Mouse (Mus musculus): Measurements from ENCODE around the gene Sco2. TPM values are rescaled to one million over a fixed set of nuclear protein-coding genes. Genes with fewer than 3 reads are reported as not detected.

Sco2 gene
- total and polyA plus RNA-seq, 3 experiments = 17.1 to 34.7 (median 27.2) TPM

DNA sequence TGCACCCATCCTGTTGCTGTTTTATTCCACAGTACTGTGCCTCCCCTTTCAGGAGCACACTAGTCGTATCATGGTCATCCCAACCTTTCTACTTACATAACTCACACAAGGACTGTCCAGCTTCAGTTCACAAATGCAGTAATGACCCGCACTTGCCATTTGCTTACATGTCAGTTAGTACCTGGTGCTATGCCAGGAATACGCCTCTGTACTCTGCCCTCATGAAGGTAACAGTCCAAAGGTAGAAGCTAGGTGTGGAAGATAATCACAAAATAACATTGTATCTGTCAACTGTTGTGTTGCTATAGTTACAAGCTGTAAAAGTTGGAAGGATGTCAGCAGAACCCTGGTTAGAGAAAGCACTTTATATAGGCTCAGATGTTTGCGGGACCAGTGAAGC lies 23.2 kb upstream of the Sco2 start:
- in situ Hi-C loops (cut with MboI; ENCODE audit: low pct_ligation_motif_present, low pct_unique_long_range_greater_than_20kb, low sequenced_read_pairs) (no loop called here), dilution Hi-C loops (cut with MboI; ENCODE audit: extremely low pct_ligation_motif_present, extremely low pct_unique_long_range_greater_than_20kb, low sequenced_read_pairs) (no loop called here)
- no peaks in the 10 kb centered on the region for H3K4me1 ChIP-seq (ENCODE audit: control insufficient read depth in 1 of 2, insufficient read depth in 2 of 2)
- TF ChIP-seq ZKSCAN1 (IDR thresholded peaks at IDR 0.05; ENCODE audit: borderline replicate concordance, low read depth, low read length) (no peak), SMC3 (IDR thresholded peaks at IDR 0.05; ENCODE audit: low read depth, low read length) (no peak), ZC3H11A (IDR thresholded peaks at IDR 0.05; ENCODE audit: low read depth, low read length) (no peak), CHD1 (IDR thresholded peaks at IDR 0.05; ENCODE audit: low read depth, low read length) (no peak), KAT2A (IDR thresholded peaks at IDR 0.05; ENCODE audit: insufficient replicate concordance, low read length) (no peak), UBTF (IDR thresholded peaks at IDR 0.05; ENCODE audit: low read depth, low read length) (no peak), RCOR1 (conservative IDR thresholded peaks at IDR 0.05; ENCODE audit: low read depth, low read length) (no peak), MAX (IDR thresholded peaks at IDR 0.05; ENCODE audit: low read length) (no peak)
- H3K9me3 ChIP-seq (replicated peaks; ENCODE audit: low read length) = no peaks in the 10 kb centered on the region
- H3K27me3 ChIP-seq (replicated peaks) = peaks cover 29% of the 10 kb centered on the region
- no peak for DNase-seq (ENCODE audit: extremely low read depth)
- H3K27ac ChIP-seq (ENCODE audit: insufficient read depth, low read depth) = no peak overlapping the region
- no peaks in the 10 kb centered on the region for H3K36me3 ChIP-seq (replicated peaks in 1 of 2; ENCODE audit: control insufficient read depth in 1 of 2, insufficient read depth in 1 of 2, low read length in 1 of 2)
- no peaks in the 10 kb centered on the region for H3K79me2 ChIP-seq (replicated peaks; ENCODE audit: control insufficient read depth, extremely low read depth, insufficient read depth, poor library complexity, severe bottlenecking)
- no peak overlapping the region for H3K4me3 ChIP-seq (replicated peaks in 1 of 3; ENCODE audit: low read depth in 2 of 3, low read length in 2 of 3, poor library complexity in 1 of 3)
- H3K4me2 ChIP-seq (ENCODE audit: insufficient read depth, low read depth, poor library complexity, severe bottlenecking) = no peak overlapping the region
- no peak overlapping the region for H3K9ac ChIP-seq (ENCODE audit: insufficient read depth, low read depth)

DNA sequence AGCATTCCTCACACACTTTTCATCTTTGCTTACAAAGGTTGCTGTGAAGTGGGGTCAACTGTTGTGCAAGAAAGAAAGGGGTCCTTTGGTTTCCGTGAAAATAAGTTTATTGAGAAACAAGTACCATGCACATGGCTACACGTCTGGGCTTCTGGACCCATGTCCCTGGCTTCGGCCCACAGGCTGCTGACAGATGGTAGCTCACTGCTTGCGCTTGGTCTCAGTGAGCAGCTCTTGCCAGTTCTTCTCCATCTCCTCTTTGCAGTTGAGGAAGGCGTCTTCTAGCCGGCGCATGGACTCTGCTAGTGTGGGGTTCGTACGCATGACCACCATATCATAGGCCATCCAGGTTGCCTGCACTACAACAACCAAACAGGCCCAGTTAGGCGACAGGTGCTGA lies 16.4 kb upstream of the Sco2 start:
- Histone ChIP-seq H3K9ac (ENCODE audit: insufficient read depth, low read depth) (no peak overlapping the region), H3K4me1 (ENCODE audit: control insufficient read depth in 1 of 2, insufficient read depth in 2 of 2) (no peaks in the 10 kb centered on the region), H3K27me3 (replicated peaks) (peaks cover 40% of the 10 kb centered on the region), H3K79me2 (replicated peaks; ENCODE audit: control insufficient read depth, extremely low read depth, insufficient read depth, poor library complexity, severe bottlenecking) (no peaks in the 10 kb centered on the region), H3K4me2 (ENCODE audit: insufficient read depth, low read depth, poor library complexity, severe bottlenecking) (no peak overlapping the region), H3K36me3 (replicated peaks in 1 of 2; ENCODE audit: control insufficient read depth in 1 of 2, insufficient read depth in 1 of 2, low read length in 1 of 2) (no peaks in the 10 kb centered on the region), H3K9me3 (replicated peaks; ENCODE audit: low read length) (no peaks in the 10 kb centered on the region), H3K27ac (ENCODE audit: insufficient read depth, low read depth) (no peak overlapping the region), H3K4me3 (replicated peaks in 1 of 3; ENCODE audit: low read depth in 2 of 3, low read length in 2 of 3, poor library complexity in 1 of 3) (no peak overlapping the region)
- dilution Hi-C loops (cut with MboI; ENCODE audit: extremely low pct_ligation_motif_present, extremely low pct_unique_long_range_greater_than_20kb, low sequenced_read_pairs) = no loop called here
- TF ChIP-seq KAT2A (IDR thresholded peaks at IDR 0.05; ENCODE audit: insufficient replicate concordance, low read length) = no peak
- no peak for TF ChIP-seq HCFC1 (IDR thresholded peaks at IDR 0.05; ENCODE audit: low read depth, low read length)
- TF ChIP-seq UBTF (IDR thresholded peaks at IDR 0.05; ENCODE audit: low read depth, low read length) = no peak
- no peak for TF ChIP-seq ZNF384 (IDR thresholded peaks at IDR 0.05; ENCODE audit: low read depth, low read length)
- TF ChIP-seq ETS1 (conservative IDR thresholded peaks at IDR 0.05; ENCODE audit: low read depth, low read length) = no peak
- no peak for TF ChIP-seq MYC (IDR thresholded peaks at IDR 0.05; ENCODE audit: low read depth, low read length)
- no peak for DNase-seq (ENCODE audit: extremely low read depth)
- in situ Hi-C loops (cut with MboI; ENCODE audit: low pct_ligation_motif_present, low pct_unique_long_range_greater_than_20kb, low sequenced_read_pairs) = no loop called here

DNA sequence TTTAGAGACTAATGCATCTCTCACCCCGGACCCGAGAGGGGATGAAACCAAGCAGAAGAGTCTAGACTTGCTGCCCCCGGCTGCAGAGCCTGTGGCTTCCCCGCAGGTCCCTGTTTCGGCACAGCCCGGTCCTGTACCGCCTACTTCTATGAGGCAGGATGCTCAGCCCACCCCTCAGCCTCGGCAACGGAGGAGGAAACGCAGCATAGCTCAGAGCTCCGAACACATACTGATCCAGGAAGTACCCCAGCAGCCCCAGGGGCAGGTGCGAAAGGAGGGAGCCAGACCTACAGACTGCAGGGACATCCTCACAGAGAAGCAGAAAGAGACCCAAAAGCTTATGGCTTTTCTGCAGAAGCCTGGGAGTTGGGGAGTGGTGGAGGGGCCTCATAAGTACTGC lies 13.5 kb upstream of the Sco2 start:
- in situ Hi-C loops (cut with MboI; ENCODE audit: low pct_ligation_motif_present, low pct_unique_long_range_greater_than_20kb, low sequenced_read_pairs) = no loop called here
- H3K4me3 ChIP-seq (replicated peaks in 1 of 3; ENCODE audit: low read depth in 2 of 3, low read length in 2 of 3, poor library complexity in 1 of 3) = no peak overlapping the region

More for the DNA sequence above, 13.5 kb upstream of the Sco2 start:
- TF ChIP-seq BHLHE40 (IDR thresholded peaks at IDR 0.05; ENCODE audit: low read depth, low read length) (no peak), JUN (IDR thresholded peaks at IDR 0.05; ENCODE audit: insufficient read depth, low read depth, low read length) (no peak), MXI1 (IDR thresholded peaks at IDR 0.05; ENCODE audit: low read depth, low read length) (no peak), MEF2A (IDR thresholded peaks at IDR 0.05; ENCODE audit: borderline replicate concordance, low read depth, low read length) (no peak), ZMIZ1 (IDR thresholded peaks at IDR 0.05; ENCODE audit: low read depth, low read length) (no peak), MAZ (IDR thresholded peaks at IDR 0.05; ENCODE audit: low read depth, low read length) (no peak), CHD1 (IDR thresholded peaks at IDR 0.05; ENCODE audit: low read depth, low read length) (no peak), IRF4 (IDR thresholded peaks at IDR 0.05; ENCODE audit: low read depth, low read length) (no peak), SIN3A (IDR thresholded peaks at IDR 0.05; ENCODE audit: low read length) (no peak), NELFE (IDR thresholded peaks at IDR 0.05; ENCODE audit: low read depth, low read length) (no peak), ZKSCAN1 (IDR thresholded peaks at IDR 0.05; ENCODE audit: borderline replicate concordance, low read depth, low read length) (no peak), GABPA (IDR thresholded peaks at IDR 0.05; ENCODE audit: insufficient replicate concordance, low read depth, low read length) (no peak), UBTF (IDR thresholded peaks at IDR 0.05; ENCODE audit: low read depth, low read length) (no peak), ZNF384 (IDR thresholded peaks at IDR 0.05; ENCODE audit: low read depth, low read length) (no peak), KAT2A (IDR thresholded peaks at IDR 0.05; ENCODE audit: insufficient replicate concordance, low read length) (no peak), CTCF (conservative IDR thresholded peaks at IDR 0.05 in 1 of 2, IDR thresholded peaks at IDR 0.05 in 1 of 2; ENCODE audit: low read depth in 2 of 2, low read length in 2 of 2) (no peak)
- Histone ChIP-seq H3K27me3 (replicated peaks) (peaks cover 58% of the 10 kb centered on the region), H3K36me3 (replicated peaks in 1 of 2; ENCODE audit: control insufficient read depth in 1 of 2, insufficient read depth in 1 of 2, low read length in 1 of 2) (no peaks in the 10 kb centered on the region), H3K27ac (ENCODE audit: insufficient read depth, low read depth) (no peak overlapping the region), H3K9ac (ENCODE audit: insufficient read depth, low read depth) (no peak overlapping the region), H3K9me3 (replicated peaks; ENCODE audit: low read length) (no peaks in the 10 kb centered on the region), H3K4me1 (ENCODE audit: control insufficient read depth in 1 of 2, insufficient read depth in 2 of 2) (no peaks in the 10 kb centered on the region), H3K79me2 (replicated peaks; ENCODE audit: control insufficient read depth, extremely low read depth, insufficient read depth, poor library complexity, severe bottlenecking) (no peaks in the 10 kb centered on the region), H3K4me2 (ENCODE audit: insufficient read depth, low read depth, poor library complexity, severe bottlenecking) (no peak overlapping the region)
- dilution Hi-C loops (cut with MboI; ENCODE audit: extremely low pct_ligation_motif_present, extremely low pct_unique_long_range_greater_than_20kb, low sequenced_read_pairs) = no loop called here
- DNase-seq (ENCODE audit: extremely low read depth) = no peak
